Mouse (Mus musculus): ENCODE data around the gene Rtca.

Gene Rtca

GRCm38 (mm10) chr3:116476686-116477298, 31.2 kb downstream of the Rtca start:
- DNase-seq (ENCODE audit: low read depth): no peak

GRCm38 (mm10) chr3:116474602-116475001, 33.4 kb downstream of the Rtca start:
- DNase-seq (ENCODE audit: low read depth): no peak

- DNase-seq (ENCODE audit: low read depth): peak; percentile 43
These were observed 42.3 kb downstream of the Rtca start for GRCm38 (mm10) chr3:116465709-116466108.

GRCm38 (mm10) chr3:116464318-116464717, 43.7 kb downstream of the Rtca start:
- no peak for DNase-seq (ENCODE audit: low read depth)

GRCm38 (mm10) chr3:116461053-116461452, 47.0 kb downstream of the Rtca start:
- no peak for DNase-seq (ENCODE audit: low read depth)

GRCm38 (mm10) chr3:116454529-116454928, 53.5 kb downstream of the Rtca start:
- DNase-seq (ENCODE audit: low read depth): no peak

GRCm38 (mm10) chr3:116450741-116451140, 57.3 kb downstream of the Rtca start:
- DNase-seq (ENCODE audit: low read depth): no peak

GRCm38 (mm10) chr3:116444327-116444726, 63.7 kb downstream of the Rtca start:
- DNase-seq (ENCODE audit: low read depth): no peak

- DNase-seq (ENCODE audit: low read depth): no peak
These were observed 65.2 kb downstream of the Rtca start for GRCm38 (mm10) chr3:116442788-116443187.

- peak; percentile 55 for DNase-seq (ENCODE audit: low read depth)
These were observed 66.3 kb downstream of the Rtca start for GRCm38 (mm10) chr3:116441518-116442205.

- peak; percentile 60 for DNase-seq (ENCODE audit: low read depth)
These were observed 67.7 kb downstream of the Rtca start for GRCm38 (mm10) chr3:116440066-116440997.

All from naive thymus-derived CD4-positive, alpha-beta T cell, adult 2 months (primary cell).